Mouse (Mus musculus): ENCODE results near the gene Tas1r1. TPM values are rescaled to one million over a fixed set of nuclear protein-coding genes. Genes with fewer than 3 reads are reported as not detected.

The Tas1r1 gene
- 0.74 TPM in 1 of 2 replicates, not detected in the other for total RNA-seq (2014; fragmentation: Nextera tagmentation)
- 0.88 TPM in 1 of 2 replicates, not detected in the other for total RNA-seq (2017)

DNA sequence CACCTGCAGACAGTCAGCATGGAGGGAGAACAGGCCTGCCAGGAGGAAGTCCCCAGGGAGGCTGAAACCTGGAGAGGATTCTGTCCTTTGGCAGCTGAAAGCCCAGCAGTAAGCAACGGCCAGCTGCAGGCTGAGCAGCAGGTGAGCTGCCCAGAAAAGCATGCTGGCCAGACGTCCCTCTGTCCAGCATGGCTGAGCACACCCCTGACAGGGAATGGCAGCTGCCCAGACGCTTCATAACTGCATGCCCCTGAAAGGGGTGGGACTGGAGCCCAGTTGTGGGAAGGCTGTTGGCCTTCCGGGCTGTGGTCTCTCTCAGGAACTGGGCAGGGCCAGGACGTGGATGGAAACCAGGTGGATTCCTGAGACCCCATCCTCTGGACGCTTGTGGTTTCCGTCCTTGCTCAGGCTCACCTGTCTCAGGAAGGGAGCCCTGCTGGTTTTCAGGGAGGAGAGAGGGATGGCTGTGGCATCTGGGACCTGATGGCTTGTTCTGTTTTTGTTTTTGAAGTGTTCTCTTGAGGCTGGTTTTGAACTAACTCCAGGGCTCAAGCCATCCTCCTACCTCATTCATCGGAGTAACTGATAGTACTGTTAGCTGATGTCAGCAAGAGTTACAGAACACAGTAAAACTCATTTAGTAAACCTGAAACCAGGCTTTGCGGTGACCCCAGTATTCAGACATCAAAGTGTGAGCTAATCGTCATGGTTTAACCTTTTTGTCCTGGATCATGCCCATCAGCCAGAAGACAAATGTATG is at the start of gene Tas1r1:
TSS of gene Tas1r1 (minus strand) at position 344 of the 760 bp plus-strand sequence.
- ATAC-seq (replicated peaks; ENCODE audit: low FRiP score, low TSS enrichment, poor library complexity, severe bottlenecking), result no peak

- ATAC-seq (replicated peaks; ENCODE audit: low FRiP score, low TSS enrichment, poor library complexity, severe bottlenecking), result no peak
These were observed 49.8 kb upstream of the Tas1r1 start for GRCm38 (mm10) chr4:152088133-152088532.

- ATAC-seq (replicated peaks; ENCODE audit: low FRiP score, low TSS enrichment, poor library complexity, severe bottlenecking), result no peak
These were observed 49.1 kb upstream of the Tas1r1 start for GRCm38 (mm10) chr4:152087211-152088081.

DNA sequence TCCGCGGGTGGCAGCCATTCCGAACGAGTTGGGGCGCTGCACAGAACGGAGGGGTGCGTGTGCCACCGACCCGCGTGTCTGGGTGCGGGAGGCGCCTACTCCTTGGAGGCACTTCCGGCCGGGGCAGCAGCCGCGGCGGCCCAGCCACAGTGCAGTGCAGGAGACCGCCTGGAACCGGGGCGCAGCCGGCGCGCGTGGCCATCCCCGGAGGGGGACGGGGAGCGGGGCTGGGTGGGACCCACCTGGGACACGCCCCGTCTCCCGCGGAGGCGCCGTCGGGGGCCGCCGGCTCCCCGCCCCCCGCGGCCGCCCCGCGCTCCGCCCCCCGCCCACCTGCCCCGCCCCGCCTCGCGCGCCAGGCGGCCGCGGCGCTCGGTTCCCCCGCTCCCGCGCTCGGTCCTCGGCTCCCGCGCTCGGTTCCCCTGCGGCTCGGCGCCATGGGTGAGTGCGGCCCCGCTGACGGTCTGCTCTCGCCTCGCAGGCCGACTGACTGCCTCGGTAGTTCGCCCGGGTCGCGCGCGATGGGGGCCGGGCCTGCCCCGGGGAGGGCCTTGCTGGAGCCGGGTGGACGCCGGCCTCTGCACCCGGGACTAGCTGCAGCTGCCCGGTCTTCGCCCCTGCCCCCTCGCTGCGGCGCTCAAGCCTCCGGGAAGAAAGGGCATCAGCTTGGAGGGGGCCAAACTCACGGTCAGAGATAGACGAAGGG is 48.3 kb upstream of the Tas1r1 start:
- ATAC-seq (replicated peaks; ENCODE audit: low FRiP score, low TSS enrichment, poor library complexity, severe bottlenecking), result peak; percentile 59

GRCm38 (mm10) chr4:152084616-152085015 is 46.2 kb upstream of the Tas1r1 start:
- ATAC-seq (replicated peaks; ENCODE audit: low FRiP score, low TSS enrichment, poor library complexity, severe bottlenecking), result no peak

GRCm38 (mm10) chr4:152083611-152084220 is 45.3 kb upstream of the Tas1r1 start:
- ATAC-seq (replicated peaks; ENCODE audit: low FRiP score, low TSS enrichment, poor library complexity, severe bottlenecking), result no peak

GRCm38 (mm10) chr4:152079931-152080330 is 41.6 kb upstream of the Tas1r1 start:
- no peak for ATAC-seq (replicated peaks; ENCODE audit: low FRiP score, low TSS enrichment, poor library complexity, severe bottlenecking)

- ATAC-seq (replicated peaks; ENCODE audit: low FRiP score, low TSS enrichment, poor library complexity, severe bottlenecking), result 0 out of 2 replicates have a peak, but pooled peaks have one; percentile 5
These were observed 40.9 kb upstream of the Tas1r1 start for GRCm38 (mm10) chr4:152079261-152079660.

DNA sequence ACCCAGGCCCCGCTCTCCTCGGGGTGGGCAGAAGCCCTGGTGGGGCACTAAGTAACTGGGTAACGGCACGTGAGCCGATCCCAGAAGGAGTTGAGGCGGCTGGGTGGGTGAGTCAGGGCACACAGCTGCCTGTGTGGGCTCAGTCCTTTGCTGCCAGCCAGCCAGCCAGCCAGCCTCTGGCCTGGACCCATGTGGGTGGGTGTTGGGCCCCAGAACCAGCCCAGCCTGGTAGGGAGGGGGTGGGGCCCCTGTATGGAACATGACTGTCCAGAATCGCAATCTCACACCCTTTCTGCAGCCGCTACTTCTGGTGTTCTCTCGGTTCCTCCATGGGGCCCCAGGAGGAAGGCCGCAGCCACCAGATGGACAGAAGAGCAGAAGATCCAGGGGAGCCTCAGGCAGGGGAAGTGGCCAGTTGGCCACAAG is 39.8 kb upstream of the Tas1r1 start:
- no peak for ATAC-seq (replicated peaks; ENCODE audit: low FRiP score, low TSS enrichment, poor library complexity, severe bottlenecking)

DNA sequence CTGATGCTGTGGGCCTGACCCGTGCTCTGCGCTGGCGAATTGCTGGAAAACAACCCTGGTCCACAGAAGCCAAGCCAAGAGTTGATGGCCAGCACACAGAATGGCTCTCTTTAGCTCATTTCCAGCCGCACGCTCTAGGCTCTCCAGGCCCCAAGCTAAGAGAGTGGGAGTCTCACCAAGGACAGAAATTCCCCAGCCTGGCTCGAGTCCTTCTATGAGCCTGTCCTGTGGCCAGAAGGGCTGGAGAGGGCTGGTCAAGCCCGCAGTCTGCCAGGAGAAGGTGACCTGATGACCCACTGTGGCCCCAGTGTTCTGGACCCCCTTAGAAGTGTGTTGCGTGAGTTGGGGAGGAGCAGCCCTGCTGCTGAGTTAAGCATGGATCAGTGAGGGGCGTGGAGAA is 38.8 kb upstream of the Tas1r1 start:
- ATAC-seq (replicated peaks; ENCODE audit: low FRiP score, low TSS enrichment, poor library complexity, severe bottlenecking), result no peak

- no peak for ATAC-seq (replicated peaks; ENCODE audit: low FRiP score, low TSS enrichment, poor library complexity, severe bottlenecking)
These were observed 36.2 kb upstream of the Tas1r1 start for GRCm38 (mm10) chr4:152074548-152074947.

- ATAC-seq (replicated peaks; ENCODE audit: low FRiP score, low TSS enrichment, poor library complexity, severe bottlenecking), result peak; percentile 56
These were observed 35.3 kb upstream of the Tas1r1 start for GRCm38 (mm10) chr4:152073715-152074114.

DNA sequence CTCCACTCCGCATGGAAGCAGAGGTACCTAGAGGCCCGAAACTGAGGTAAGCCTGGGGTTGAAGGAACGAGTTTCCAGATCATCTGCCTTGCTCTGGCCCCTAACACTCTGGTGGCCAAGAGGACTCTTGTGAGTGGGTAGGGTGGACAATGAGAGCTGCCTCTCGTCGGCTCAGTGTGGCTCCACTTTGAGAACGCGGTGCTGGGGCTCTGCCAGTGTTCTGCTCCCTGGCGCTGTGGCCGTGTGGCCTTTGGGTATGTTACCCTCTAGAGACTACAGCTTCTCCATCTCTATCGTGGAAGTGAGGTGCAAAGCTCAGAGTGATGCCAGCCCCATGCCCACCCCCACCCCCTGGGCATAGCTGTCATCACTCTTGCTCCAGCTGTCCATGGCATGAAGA is 34.3 kb upstream of the Tas1r1 start:
- no peak for ATAC-seq (replicated peaks; ENCODE audit: low FRiP score, low TSS enrichment, poor library complexity, severe bottlenecking)

- no peak for ATAC-seq (replicated peaks; ENCODE audit: low FRiP score, low TSS enrichment, poor library complexity, severe bottlenecking)
These were observed 33.8 kb upstream of the Tas1r1 start, which contains the start of gene Plekhg5 for GRCm38 (mm10) chr4:152072121-152072601. Gene Plekhg5 (plus strand): TSS chr4:152072498.

DNA sequence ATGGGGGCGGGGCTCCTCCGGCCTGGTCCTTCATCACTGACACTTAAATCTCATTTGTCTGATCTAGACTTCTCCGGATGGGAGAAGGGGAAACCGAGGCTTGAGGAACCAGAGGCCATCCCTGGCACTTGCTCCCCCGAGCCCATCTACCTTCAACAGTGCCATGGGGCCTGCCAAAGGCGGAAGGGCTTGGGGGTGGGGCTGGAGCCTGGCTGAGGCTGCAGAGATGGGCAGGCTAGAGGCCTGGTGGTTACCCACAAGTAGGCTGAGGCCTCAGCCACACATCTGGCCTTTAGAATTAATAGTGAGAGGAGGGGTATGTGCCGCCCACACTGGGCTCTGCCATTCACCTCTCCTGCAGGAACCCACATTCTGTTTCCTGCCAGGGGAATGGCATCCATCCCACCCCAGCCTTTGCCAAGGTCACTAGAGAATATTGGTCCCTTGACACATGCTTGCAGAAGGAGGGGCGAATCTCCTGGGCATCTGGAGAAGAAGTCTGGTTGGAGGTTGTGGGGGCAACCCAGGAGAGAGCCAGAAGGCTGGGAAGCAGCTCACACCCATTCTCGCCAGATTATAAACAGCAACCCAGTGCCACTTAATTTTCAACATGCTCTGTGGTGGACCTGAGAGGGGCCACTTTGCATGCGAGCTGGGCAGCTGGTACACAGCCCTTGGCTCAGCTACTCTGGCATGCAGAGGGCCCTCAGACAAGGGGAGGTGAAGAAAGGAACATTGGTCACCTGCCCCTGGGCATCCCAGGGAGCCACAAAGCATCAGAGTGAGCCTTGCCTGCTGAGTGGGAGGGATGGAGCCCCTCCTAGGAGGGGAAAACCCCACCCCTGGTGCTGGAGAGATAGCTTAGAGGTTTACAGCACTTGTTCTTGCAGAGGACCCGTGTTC is 32.4 kb upstream of the Tas1r1 start:
- no peak for ATAC-seq (replicated peaks; ENCODE audit: low FRiP score, low TSS enrichment, poor library complexity, severe bottlenecking)

DNA sequence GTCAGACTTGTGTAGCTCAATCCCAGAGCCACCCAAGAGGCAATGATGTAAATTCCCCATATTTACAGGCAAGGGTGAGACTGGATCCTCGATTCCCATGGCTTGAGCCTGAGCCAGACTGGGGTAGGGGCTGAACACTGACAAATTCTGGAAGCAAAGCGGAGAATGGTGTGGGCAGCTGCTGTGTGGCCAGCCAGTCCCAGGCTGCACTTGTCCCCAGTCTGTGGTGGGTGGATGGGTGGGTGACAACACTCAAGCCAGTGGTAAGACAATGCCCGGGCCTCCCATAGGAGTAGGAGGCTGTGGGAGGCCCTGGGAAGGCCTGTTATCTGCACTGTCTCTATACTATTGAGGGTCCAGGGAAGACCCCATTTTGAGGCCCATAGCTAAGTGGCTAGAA is 30.9 kb upstream of the Tas1r1 start:
- no peak for ATAC-seq (replicated peaks; ENCODE audit: low FRiP score, low TSS enrichment, poor library complexity, severe bottlenecking)

- ATAC-seq (replicated peaks; ENCODE audit: low FRiP score, low TSS enrichment, poor library complexity, severe bottlenecking), result no peak
These were observed 29.9 kb upstream of the Tas1r1 start for GRCm38 (mm10) chr4:152068166-152068724.

DNA sequence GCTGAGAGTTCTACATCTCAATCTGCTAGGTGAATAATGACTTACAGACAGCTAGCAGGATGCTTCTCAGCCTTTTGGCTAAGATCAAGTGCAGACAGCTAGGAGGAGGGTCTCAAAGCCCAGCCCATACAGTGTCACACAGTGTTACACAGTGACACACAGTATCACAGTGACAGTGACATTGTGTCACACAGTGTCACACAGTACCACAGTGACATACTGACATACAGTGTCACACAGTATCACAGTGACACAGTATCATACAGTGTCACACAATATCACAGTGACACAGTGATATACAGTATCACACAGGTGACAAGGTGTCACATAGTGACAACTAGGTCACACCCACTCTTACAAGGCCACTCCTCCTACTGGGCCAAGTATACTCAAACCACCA is 28.9 kb upstream of the Tas1r1 start:
- ATAC-seq (replicated peaks; ENCODE audit: low FRiP score, low TSS enrichment, poor library complexity, severe bottlenecking), result no peak
